Mouse (Mus musculus) mouse embryonic stem cell (cell line): ENCODE measurements around the gene Psme2b.
"Not testable (repeated sequence)": the region's sequence is repeated elsewhere in the genome, so short reads cannot be mapped to it uniquely, and the experiment has no call there.

Source experiments
- in situ Hi-C, 2 experiments: fragments of 300-500 bp; cut with MboI; formaldehyde crosslinking; loops; 1 replicate in 1 of 2; 3 replicates in 1 of 2; pipeline ENCODE4 v1.14.3; 2019 to 2020; ENCODE audit warnings: low sequenced_read_pairs in 2 of 2, low pct_unique_long_range_greater_than_20kb in 1 of 2, mixed read lengths in 1 of 2; ENCODE audit not compliant: unreplicated experiment in 1 of 2

Gene Psme2b

GRCm38 (mm10) chr11:48946090-48946489, at the start of gene Psme2b:
Gene Psme2b (minus strand): TSS chr11:48946190.
- in situ Hi-C loops, result not testable (repeated sequence)

GRCm38 (mm10) chr11:48994018-48994417, 48.0 kb upstream of the Psme2b start, which contains the start of gene Tgtp1:
Gene Tgtp1 (minus strand): TSS chr11:48994172.
- in situ Hi-C loops, result loop anchor here in 1 of 2 experiments (10.0 kb wide), 1 partner anchor 109 kb away; no protein-coding TSS in a partner anchor

DNA sequence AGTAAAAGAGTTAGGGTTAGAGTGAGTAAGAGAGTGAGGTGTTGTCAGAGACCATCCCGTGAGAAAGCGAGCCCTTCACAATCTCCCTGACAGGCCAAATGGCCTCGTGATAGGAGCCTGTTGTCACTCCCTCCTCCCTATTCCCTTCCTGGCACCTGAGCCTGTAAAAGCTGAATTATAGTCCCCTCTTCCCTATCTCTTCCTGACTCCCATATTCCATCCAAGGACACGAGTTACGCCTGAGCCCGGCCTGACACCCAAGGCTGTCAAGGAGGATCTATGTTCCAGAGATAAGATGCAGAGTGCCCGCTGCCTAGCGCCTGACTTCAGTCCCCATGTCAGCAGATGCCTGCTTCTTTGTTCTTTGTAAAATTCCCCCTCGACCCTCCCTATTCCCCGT, 47.3 kb upstream of the Psme2b start:
- in situ Hi-C loops, result loop anchor here in 1 of 2 experiments (10.0 kb wide), 1 partner anchor 108 kb away; no protein-coding TSS in a partner anchor

DNA sequence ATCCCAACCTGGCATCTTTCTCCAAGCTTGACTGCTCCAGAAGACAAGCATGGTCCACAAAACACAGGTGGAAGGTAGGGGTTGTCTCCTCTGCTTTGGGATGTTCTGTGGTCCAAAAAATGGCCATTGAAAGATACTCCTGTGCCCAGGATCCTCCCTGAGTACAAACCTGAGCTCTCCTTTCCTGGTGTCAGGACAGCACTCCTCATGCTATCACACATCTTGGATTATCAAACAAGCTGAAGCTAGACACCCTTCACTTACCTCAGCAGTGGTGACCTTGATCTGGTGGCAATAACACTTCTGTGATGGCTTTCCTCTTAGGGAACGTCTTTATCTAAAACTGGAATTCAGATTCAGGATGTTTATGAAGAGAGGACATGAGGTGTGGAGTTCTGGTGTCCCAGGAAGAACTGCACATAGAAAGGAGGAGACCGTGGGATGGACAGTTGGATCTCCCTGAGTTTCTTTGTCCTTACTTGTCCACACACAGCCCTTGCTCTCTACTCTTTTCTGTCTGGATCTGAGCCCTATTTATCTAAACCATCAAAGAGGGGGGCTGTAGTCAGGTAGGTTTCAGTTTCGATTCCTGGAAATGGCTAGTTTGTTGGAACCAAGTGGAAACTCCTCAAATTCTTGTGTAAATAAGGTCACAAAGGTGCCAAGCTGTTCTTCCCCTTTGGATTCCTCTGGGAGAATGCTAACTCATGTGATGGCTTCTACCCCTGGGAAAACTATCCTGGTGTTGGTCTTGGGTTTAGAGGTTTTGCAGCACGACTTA, 45.9 kb upstream of the Psme2b start, which contains the start of gene Gm12185:
TSS of gene Gm12185 (minus strand) at position 487 of the 781 bp plus-strand sequence.
- in situ Hi-C loops, result loop anchor here in 1 of 2 experiments (10.0 kb wide), 1 partner anchor 107 kb away; no protein-coding TSS in a partner anchor

- in situ Hi-C loops, result loop anchor here in 1 of 2 experiments (10.0 kb wide), 1 partner anchor 105 kb away; no protein-coding TSS in a partner anchor
Observed at GRCm38 (mm10) chr11:48989981-48990380, 44.0 kb upstream of the Psme2b start.

DNA sequence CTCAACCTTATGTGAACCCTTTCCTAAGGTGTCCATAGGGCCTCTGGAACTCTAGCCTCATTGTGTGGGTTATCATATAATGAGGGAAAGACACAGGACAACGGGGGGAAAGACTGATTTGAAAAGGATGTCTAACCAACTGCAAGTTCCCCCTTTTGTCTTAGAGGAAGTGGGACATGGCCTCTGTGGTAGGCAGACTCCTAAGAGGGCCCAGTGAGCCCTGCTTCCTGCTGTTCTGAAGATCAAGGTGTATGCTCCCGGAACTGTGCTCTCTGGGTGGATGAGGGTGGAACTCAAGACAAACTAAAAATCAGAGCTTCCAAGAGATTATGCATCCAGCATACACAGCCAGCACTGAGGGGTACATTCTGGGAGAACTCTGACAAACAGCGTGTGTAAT, 42.2 kb upstream of the Psme2b start:
- in situ Hi-C loops, result not testable (repeated sequence)

GRCm38 (mm10) chr11:48982848-48983247, 36.9 kb upstream of the Psme2b start:
- in situ Hi-C loops, result not testable (repeated sequence)

- in situ Hi-C loops, result not testable (repeated sequence)
Observed at GRCm38 (mm10) chr11:48980052-48980451, 34.1 kb upstream of the Psme2b start.

GRCm38 (mm10) chr11:48979251-48979650, 33.3 kb upstream of the Psme2b start, which contains the start of gene 9930111J21Rik1:
Gene 9930111J21Rik1 (minus strand): TSS chr11:48979398.
- in situ Hi-C loops, result not testable (repeated sequence)

DNA sequence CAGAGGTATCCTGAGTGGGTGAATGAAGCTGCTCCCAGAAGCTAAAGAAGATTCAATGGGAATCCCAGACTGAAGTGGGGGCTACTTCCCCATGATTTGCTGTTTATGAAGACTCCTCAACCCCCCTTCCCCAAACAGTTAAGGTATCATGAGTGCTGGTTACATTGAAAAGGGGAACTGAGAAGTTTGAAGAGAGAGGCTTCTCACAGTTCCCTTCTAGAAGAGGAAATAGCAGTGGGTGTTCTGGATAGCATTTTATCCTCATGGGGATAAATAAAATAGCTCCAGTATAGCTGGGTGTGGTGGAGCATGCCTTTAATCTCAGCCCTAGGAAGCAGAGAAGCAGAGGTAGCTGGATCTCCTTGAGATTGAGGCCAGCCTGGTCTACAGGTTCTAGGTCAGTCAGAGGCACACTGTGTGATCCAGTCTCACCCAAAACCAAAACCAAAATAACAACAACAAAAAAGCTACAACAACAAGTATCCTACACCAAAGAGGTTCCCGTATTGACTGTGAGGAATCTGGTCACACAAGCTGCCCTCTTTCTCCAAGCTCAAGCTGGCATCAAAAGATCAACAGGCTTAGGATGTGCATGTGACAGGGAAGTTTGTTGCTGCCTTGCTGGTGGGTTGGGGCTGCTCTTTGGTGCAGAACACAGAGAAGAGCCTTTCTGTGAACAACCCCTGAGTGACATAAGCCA, 32.4 kb upstream of the Psme2b start, which contains the start of gene Olfr56:
TSS of gene Olfr56 (plus strand) at position 650 of the 700 bp plus-strand sequence.
- in situ Hi-C loops, result not testable (repeated sequence)

- in situ Hi-C loops, result not testable (repeated sequence)
Observed at GRCm38 (mm10) chr11:48974686-48975085, 28.7 kb upstream of the Psme2b start.

- in situ Hi-C loops, result not testable (repeated sequence)
Observed at GRCm38 (mm10) chr11:48939286-48939685, 6.7 kb downstream of the Psme2b start.

DNA sequence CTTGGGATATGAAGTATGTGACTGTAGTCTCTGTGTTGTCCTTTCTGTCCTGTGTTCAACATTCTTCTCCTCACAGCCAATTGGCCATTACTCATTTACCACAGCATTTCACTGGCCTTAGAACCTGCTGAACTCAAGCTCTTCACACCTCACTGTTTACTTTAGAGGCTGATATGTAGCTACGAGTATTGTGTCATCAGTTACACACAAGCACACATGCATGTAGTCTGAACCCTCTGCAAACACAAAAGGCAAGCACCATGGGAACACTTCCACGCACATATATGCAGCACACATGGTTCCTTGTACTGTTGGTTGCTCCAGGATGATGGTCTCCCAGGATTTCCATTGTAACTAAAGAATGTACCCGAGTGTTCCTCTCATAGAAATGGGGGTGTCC, 10.7 kb downstream of the Psme2b start:
- in situ Hi-C loops, result not testable (repeated sequence)

- in situ Hi-C loops, result not testable (repeated sequence)
Observed at GRCm38 (mm10) chr11:48933923-48934322, 12.1 kb downstream of the Psme2b start.

DNA sequence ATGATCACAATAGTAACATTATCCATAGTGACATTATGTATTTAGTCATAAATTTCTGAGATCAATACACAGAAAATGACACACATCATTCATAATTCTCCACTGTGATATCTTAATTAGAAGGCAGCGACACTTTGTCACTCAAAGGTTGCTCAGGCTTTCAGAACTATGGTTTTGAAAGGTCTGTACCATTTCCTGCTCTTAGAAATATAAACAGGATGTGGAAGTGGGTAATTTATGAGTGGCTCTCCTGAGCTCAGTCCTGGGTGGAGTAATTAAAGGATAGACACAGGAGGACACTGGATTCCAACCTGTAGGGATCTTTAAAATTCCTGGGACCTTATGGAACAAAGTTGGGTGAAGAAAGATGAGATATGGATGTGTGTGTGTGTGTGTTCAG, 12.6 kb downstream of the Psme2b start:
- in situ Hi-C loops, result not testable (repeated sequence)

GRCm38 (mm10) chr11:48928068-48928467, 17.9 kb downstream of the Psme2b start:
- in situ Hi-C loops, result not testable (repeated sequence)

- in situ Hi-C loops, result not testable (repeated sequence)
Observed at GRCm38 (mm10) chr11:48926437-48926836, 19.6 kb downstream of the Psme2b start.

- in situ Hi-C loops, result not testable (repeated sequence)
Observed at GRCm38 (mm10) chr11:48923818-48924217, 22.2 kb downstream of the Psme2b start.

DNA sequence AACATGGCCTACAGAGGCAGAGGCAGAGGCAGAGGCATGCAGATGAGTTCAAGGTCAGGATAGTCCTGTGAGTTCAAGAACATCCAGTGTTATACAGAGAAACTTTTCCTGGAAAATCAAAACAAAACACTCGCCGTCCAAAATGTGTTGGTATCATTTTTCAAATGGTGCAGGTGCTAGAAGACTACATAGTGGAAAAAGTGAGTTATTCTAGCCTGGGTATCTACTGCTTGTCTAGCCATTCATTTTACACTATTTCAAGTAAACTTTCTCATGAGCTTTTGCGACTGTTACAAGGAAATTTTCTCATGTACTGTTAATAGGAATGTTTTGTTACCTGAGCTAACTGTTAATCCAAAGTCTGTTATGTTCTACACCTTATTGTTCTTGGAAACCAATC, 27.6 kb downstream of the Psme2b start:
- in situ Hi-C loops, result no loop called here
